Mouse (Mus musculus): ENCODE measurements around the gene Gtpbp8.

- TF ChIP-seq CTCF (conservative IDR thresholded peaks at IDR 0.05; ENCODE audit: low read length) (no peak), POU5F1 (IDR thresholded peaks at IDR 0.05; ENCODE audit: borderline replicate concordance, low read length) (no peak)
These were observed 53.6 kb downstream of the Gtpbp8 start for GRCm38 (mm10) chr16:44692541-44692940.
